Mouse (Mus musculus): Measurements from ENCODE around the gene Pask. TPM values are rescaled to one million over a fixed set of nuclear protein-coding genes. Genes with fewer than 3 reads are reported as not detected.

Pask gene
- polyA plus RNA-seq (2015; fragmentation: Nextera tagmentation; extraction: Ambion mirVana), result 1.9 and 2.3 TPM in 2 replicates

DNA sequence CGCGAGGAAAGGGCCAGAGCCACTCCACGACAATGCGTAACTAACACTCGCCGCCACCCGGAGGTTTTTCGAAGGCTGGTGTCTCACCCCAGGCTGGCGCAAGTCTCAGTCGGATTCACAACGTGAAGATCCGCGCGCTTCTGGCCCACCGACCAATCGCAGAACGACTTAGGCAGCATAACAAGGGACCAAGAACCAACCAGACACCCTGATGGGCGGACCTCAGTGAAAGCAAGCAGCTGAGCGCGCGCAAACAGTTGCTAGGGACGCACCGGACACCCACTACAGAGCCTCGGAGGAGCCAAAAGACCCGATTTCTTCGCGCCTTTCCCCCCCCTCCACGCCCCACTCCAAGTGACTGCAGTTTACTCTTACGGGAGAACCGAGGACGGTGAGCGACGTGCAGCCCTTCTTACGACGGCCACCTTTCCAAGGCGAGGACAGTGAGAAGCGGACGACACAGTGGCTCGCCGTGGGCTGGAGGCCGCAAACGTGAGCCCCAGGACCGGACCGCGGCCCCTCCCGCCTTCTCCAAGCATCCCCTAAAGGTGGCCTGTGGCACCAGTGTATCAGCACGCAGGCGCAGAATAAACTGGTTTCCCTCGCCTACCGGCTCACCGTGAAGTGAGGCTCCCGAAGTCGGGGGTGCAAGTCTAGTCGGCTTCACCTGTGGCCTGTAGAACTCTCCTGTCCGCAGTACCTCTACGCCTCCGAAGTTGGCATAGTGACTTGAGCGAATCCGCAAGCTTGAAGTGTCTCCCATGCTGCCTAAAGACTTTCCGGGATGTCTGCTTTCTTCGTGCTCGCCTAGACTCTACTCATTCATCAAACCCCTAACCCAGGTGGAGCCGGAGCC is at the start of gene Pask, which contains the start of gene Ppp1r7:
Pask (minus strand) TSS at position 835 of the 856 bp plus-strand sequence.
Ppp1r7 (plus strand) TSS at position 207 of the 856 bp plus-strand sequence.
- Histone ChIP-seq H3K9me3 (ENCODE audit: low read length) (no peaks in the 10 kb centered on the region), H3K4me1 (ENCODE audit: insufficient read depth) (peaks cover 7% of the 10 kb centered on the region; the same call in 1 of the 2 replicates), H3K27ac (ENCODE audit: low read depth) (peak within 1 kb of the TSS; percentile 41; the same call in 1 of the 2 replicates), H3K4me2 (ENCODE audit: low read depth, low read length) (peak within 1 kb of the TSS; percentile 87), H3K27me3 (ENCODE audit: insufficient read depth, low read length) (no peaks in the 10 kb centered on the region), H3K9ac (replicated peaks) (peak within 1 kb of the TSS; percentile 85), H3K4me3 (ENCODE audit: low read depth, low read length) (peak within 1 kb of the TSS; percentile 65), H3K36me3 (replicated peaks; ENCODE audit: insufficient read depth, low read length) (peaks cover 19% of the 10 kb centered on the region)
- WGBS (ENCODE audit: insufficient replicate concordance), result under 1% methylated on average over 63 of the region's 63 CpGs
- DNase-seq (peak; percentile 97), ATAC-seq (peak; percentile 91)
- TF ChIP-seq CTCF (IDR thresholded peaks at IDR 0.05; ENCODE audit: low read depth) (no peak), EP300 (IDR thresholded peaks at IDR 0.05; ENCODE audit: low read depth) (peak; percentile 28; the same call in 1 of the 2 replicates)

DNA sequence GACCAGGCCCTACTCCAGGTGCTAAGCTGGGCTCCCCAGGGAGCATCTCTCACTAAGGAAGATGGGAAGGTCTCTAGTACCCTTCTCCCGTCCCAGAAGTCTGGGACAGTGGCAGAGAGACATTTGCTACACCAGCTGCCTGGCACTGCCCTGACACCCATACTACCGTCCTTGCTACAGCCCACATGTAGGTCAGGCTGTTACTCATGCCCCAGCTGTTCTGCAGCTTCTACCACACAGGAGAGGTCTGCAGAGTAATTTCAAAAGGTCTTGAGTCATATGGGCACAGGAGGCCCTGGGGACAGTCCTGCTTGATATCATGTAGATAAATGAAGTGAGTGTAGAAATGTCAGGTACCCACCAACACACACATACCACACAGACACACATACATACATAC is 45.6 kb upstream of the Pask start:
- DNase-seq, result no peak
- no peak overlapping the region for H3K4me2 ChIP-seq (ENCODE audit: low read depth, low read length)
- no peak overlapping the region for H3K9ac ChIP-seq (replicated peaks)
- WGBS (ENCODE audit: insufficient replicate concordance), result 85% methylated on average over 2 of the region's 2 CpGs
- no peak overlapping the region for H3K27ac ChIP-seq (ENCODE audit: low read depth)
- H3K4me1 ChIP-seq (ENCODE audit: insufficient read depth), result no peaks in the 10 kb centered on the region
- no peak overlapping the region for H3K4me3 ChIP-seq (ENCODE audit: low read depth, low read length)
- no peaks in the 10 kb centered on the region for H3K9me3 ChIP-seq (ENCODE audit: low read length)
- ATAC-seq, result no peak
- H3K27me3 ChIP-seq (ENCODE audit: insufficient read depth, low read length), result no peaks in the 10 kb centered on the region
- H3K36me3 ChIP-seq (replicated peaks; ENCODE audit: insufficient read depth, low read length), result no peaks in the 10 kb centered on the region
- no peak for TF ChIP-seq CTCF (IDR thresholded peaks at IDR 0.05; ENCODE audit: low read depth)
- TF ChIP-seq EP300 (IDR thresholded peaks at IDR 0.05; ENCODE audit: low read depth), result no peak

GRCm38 (mm10) chr1:93387198-93387597 is 43.9 kb upstream of the Pask start:
- Histone ChIP-seq H3K36me3 (replicated peaks; ENCODE audit: insufficient read depth, low read length) (no peaks in the 10 kb centered on the region), H3K9me3 (ENCODE audit: low read length) (no peaks in the 10 kb centered on the region), H3K4me2 (ENCODE audit: low read depth, low read length) (no peak overlapping the region), H3K4me1 (ENCODE audit: insufficient read depth) (no peaks in the 10 kb centered on the region), H3K4me3 (ENCODE audit: low read depth, low read length) (no peak overlapping the region), H3K9ac (replicated peaks) (no peak overlapping the region), H3K27ac (ENCODE audit: low read depth) (no peak overlapping the region), H3K27me3 (ENCODE audit: insufficient read depth, low read length) (no peaks in the 10 kb centered on the region)
- WGBS (ENCODE audit: insufficient replicate concordance), result 53% methylated on average over 2 of the region's 2 CpGs
- TF ChIP-seq CTCF (IDR thresholded peaks at IDR 0.05; ENCODE audit: low read depth), result no peak
- TF ChIP-seq EP300 (IDR thresholded peaks at IDR 0.05; ENCODE audit: low read depth), result no peak
- no peak for DNase-seq
- ATAC-seq, result no peak

DNA sequence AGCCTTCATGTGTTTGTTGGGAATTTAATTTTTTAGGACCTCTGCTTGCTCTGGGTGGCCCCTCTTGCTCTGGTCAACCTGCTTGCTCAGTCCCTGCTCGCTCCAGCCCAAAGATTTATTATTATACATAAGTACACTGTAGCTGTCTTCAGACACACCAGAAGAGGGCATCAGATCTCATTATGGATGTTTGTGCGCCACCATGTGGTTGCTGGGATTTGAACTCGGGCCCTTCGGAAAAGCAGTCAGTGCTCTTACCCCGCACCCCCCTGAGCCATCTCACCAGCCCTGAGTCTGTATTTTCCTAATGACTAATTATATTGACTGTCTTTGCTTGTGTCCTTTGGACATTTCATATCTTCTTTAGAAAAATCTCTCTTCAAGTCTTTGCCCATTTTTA is 35.8 kb upstream of the Pask start:
- DNase-seq (no peak), ATAC-seq (no peak)
- Histone ChIP-seq H3K27me3 (ENCODE audit: insufficient read depth, low read length) (no peaks in the 10 kb centered on the region), H3K4me1 (ENCODE audit: insufficient read depth) (no peaks in the 10 kb centered on the region), H3K9me3 (ENCODE audit: low read length) (no peaks in the 10 kb centered on the region), H3K27ac (ENCODE audit: low read depth) (no peak overlapping the region), H3K4me2 (ENCODE audit: low read depth, low read length) (no peak overlapping the region), H3K36me3 (replicated peaks; ENCODE audit: insufficient read depth, low read length) (no peaks in the 10 kb centered on the region), H3K4me3 (ENCODE audit: low read depth, low read length) (no peak overlapping the region), H3K9ac (replicated peaks) (no peak overlapping the region)
- TF ChIP-seq EP300 (IDR thresholded peaks at IDR 0.05; ENCODE audit: low read depth), result no peak
- TF ChIP-seq CTCF (IDR thresholded peaks at IDR 0.05; ENCODE audit: low read depth), result peak; percentile 15; the same call in 1 of the 2 replicates
- 70% methylated on average over 5 of the region's 5 CpGs for WGBS (ENCODE audit: insufficient replicate concordance)

DNA sequence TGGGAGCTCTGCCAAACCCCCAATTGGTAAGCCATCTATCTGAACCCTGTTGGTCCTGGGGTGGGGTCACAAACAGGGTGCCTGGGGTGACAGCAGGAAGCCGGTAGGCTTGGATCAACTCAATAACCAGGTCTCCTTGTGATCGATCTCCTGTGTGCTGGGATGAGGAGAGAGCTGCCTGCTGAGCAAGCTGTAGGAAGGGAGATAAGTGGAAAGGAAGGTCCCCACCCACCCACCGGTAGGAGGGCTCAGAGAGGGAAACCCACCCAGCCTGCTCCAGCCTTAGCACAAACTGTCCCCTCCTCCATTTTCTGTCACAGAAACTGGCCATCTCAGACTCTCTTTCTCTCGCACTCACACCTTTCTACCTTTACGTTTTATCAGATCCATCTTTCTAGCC is 34.0 kb upstream of the Pask start:
- ATAC-seq (no peak), DNase-seq (no peak)
- Histone ChIP-seq H3K36me3 (replicated peaks; ENCODE audit: insufficient read depth, low read length) (no peaks in the 10 kb centered on the region), H3K27me3 (ENCODE audit: insufficient read depth, low read length) (no peaks in the 10 kb centered on the region), H3K4me2 (ENCODE audit: low read depth, low read length) (no peak overlapping the region), H3K9ac (replicated peaks) (no peak overlapping the region), H3K4me3 (ENCODE audit: low read depth, low read length) (no peak overlapping the region), H3K4me1 (ENCODE audit: insufficient read depth) (no peaks in the 10 kb centered on the region), H3K27ac (ENCODE audit: low read depth) (no peak overlapping the region), H3K9me3 (ENCODE audit: low read length) (no peaks in the 10 kb centered on the region)
- no peak for TF ChIP-seq CTCF (IDR thresholded peaks at IDR 0.05; ENCODE audit: low read depth)
- TF ChIP-seq EP300 (IDR thresholded peaks at IDR 0.05; ENCODE audit: low read depth), result no peak
- 29% methylated on average over 5 of the region's 5 CpGs for WGBS (ENCODE audit: insufficient replicate concordance)

DNA sequence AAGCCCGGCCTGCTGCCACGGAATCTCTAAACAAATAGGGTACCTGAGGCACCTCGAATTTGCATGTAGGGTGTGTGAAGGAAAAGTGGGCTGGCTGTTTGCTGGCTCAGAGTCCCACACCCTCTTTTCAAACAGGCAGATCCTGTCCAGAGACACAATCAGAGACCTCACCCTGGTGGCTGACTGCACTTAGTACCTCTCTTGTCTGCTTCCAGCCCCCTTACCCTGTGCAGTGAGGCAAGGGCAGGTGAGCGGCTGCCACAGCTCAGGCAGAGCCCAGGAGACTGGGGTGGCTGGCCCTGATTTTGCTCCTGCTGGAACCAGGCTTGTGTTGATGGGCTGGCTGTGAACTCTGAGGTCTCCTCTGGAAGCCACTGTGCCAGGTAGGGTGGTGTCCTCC is 30.4 kb upstream of the Pask start, which contains the start of gene Ano7:
Ano7 (plus strand) TSS at position 266 of the 400 bp plus-strand sequence.
- DNase-seq (no peak), ATAC-seq (no peak)
- Histone ChIP-seq H3K36me3 (replicated peaks; ENCODE audit: insufficient read depth, low read length) (no peaks in the 10 kb centered on the region), H3K4me2 (ENCODE audit: low read depth, low read length) (no peak within 1 kb of the TSS), H3K4me3 (ENCODE audit: low read depth, low read length) (no peak within 1 kb of the TSS), H3K9ac (replicated peaks) (no peak within 1 kb of the TSS), H3K4me1 (ENCODE audit: insufficient read depth) (no peaks in the 10 kb centered on the region), H3K27ac (ENCODE audit: low read depth) (no peak within 1 kb of the TSS), H3K27me3 (ENCODE audit: insufficient read depth, low read length) (no peaks in the 10 kb centered on the region), H3K9me3 (ENCODE audit: low read length) (no peaks in the 10 kb centered on the region)
- WGBS (ENCODE audit: insufficient replicate concordance), result 58% methylated on average over 4 of the region's 4 CpGs
- no peak for TF ChIP-seq EP300 (IDR thresholded peaks at IDR 0.05; ENCODE audit: low read depth)
- TF ChIP-seq CTCF (IDR thresholded peaks at IDR 0.05; ENCODE audit: low read depth), result no peak

Data from liver, postnatal 0 days (tissue).